Mouse (Mus musculus) midbrain, embryonic 13.5 days (tissue): ENCODE results near the gene Snx11. TPM values are rescaled to one million over a fixed set of nuclear protein-coding genes. Genes with fewer than 3 reads are reported as not detected.

Experiments used
- ATAC-seq: fragments of 200-750 bp; cut with Nextera tagmentation; 2 replicates; pipeline ENCODE4 v1.8.0; 2017; ENCODE audit warnings: mild to moderate bottlenecking, moderate TSS enrichment, moderate library complexity
- H3K27ac ChIP-seq: fragments of 300-500 bp; sonication (generic); 2 replicates; pipeline ENCODE4 v1.5.1; 2015; ENCODE audit warnings: inconsistent platforms, mild to moderate bottlenecking, moderate library complexity
- H3K27me3 ChIP-seq: fragments of 300-500 bp; sonication (generic); 2 replicates; pipeline ENCODE4 v1.6.1; 2015; ENCODE audit warnings: mild to moderate bottlenecking, inconsistent platforms
- H3K36me3 ChIP-seq: fragments of 300-500 bp; sonication (generic); 2 replicates; pipeline ENCODE4 v1.6.1; 2015; ENCODE audit warnings: mild to moderate bottlenecking, inconsistent platforms
- H3K4me1 ChIP-seq: fragments of 300-500 bp; sonication (generic); replicated peaks from 2 replicates; pipeline ENCODE4 v1.6.1; 2015; ENCODE audit warnings: inconsistent platforms
- H3K4me2 ChIP-seq: fragments of 300-500 bp; sonication (generic); replicated peaks from 2 replicates; pipeline ENCODE4 v1.6.1; 2015; ENCODE audit warnings: moderate library complexity, mild to moderate bottlenecking, inconsistent platforms
- H3K4me3 ChIP-seq: fragments of 300-500 bp; sonication (generic); replicated peaks from 2 replicates; pipeline ENCODE4 v1.5.1; 2015; ENCODE audit warnings: mild to moderate bottlenecking, inconsistent platforms
- H3K9ac ChIP-seq: fragments of 300-500 bp; sonication (generic); replicated peaks from 2 replicates; pipeline ENCODE4 v1.6.1; 2015; ENCODE audit warnings: mild to moderate bottlenecking, inconsistent platforms
- H3K9me3 ChIP-seq: fragments of 300-500 bp; sonication (generic); 2 replicates; pipeline ENCODE4 v1.6.1; 2016; ENCODE audit warnings: mild to moderate bottlenecking, inconsistent platforms
- WGBS: fragments of 180-500 bp; shearing (Covaris S2); methylation state at CpG from one replicate; pipeline ENCODE4 v1.1.7; 2015; 5-methylcytosine and 5-hydroxymethylcytosine counted together
- polyA plus RNA-seq: library from polyadenylated mRNA; unstranded; fragments of >200 nt; fragmentation: Nextera tagmentation; extraction: Ambion mirVana; gene quantifications from 2 replicates; pipeline ENCODE4 v1.2.1, GENCODE M21; 2015

Snx11 gene
- polyA plus RNA-seq, 1 experiment from 2014 or later, result 45.6 TPM

GRCm38 (mm10) chr11:96755298-96755697, 22.1 kb downstream of the Snx11 start:
- no peaks in the 10 kb centered on the region for H3K27me3 ChIP-seq
- 97% methylated on average over 2 of the region's 2 CpGs for WGBS
- H3K27ac ChIP-seq, result no peak overlapping the region

GRCm38 (mm10) chr11:96747555-96747954, 29.8 kb downstream of the Snx11 start:
- ATAC-seq, result no peak
- Histone ChIP-seq H3K4me1 (peaks cover 12% of the 10 kb centered on the region), H3K9me3 (no peaks in the 10 kb centered on the region), H3K9ac (no peak overlapping the region), H3K27me3 (no peaks in the 10 kb centered on the region), H3K36me3 (no peaks in the 10 kb centered on the region), H3K27ac (no peak overlapping the region), H3K4me3 (no peak overlapping the region), H3K4me2 (no peak overlapping the region)
- 30% methylated on average over 3 of the region's 3 CpGs for WGBS

More at GRCm38 (mm10) chr11:96755298-96755697, 22.1 kb downstream of the Snx11 start:
- H3K4me2 ChIP-seq, result no peak overlapping the region
- no peak overlapping the region for H3K4me3 ChIP-seq
- 0 out of 2 replicates have a peak, but pooled peaks cover 3% of the 10 kb centered on the region for H3K9me3 ChIP-seq
- H3K36me3 ChIP-seq, result no peaks in the 10 kb centered on the region
- H3K4me1 ChIP-seq, result no peaks in the 10 kb centered on the region
- ATAC-seq, result no peak
- no peak overlapping the region for H3K9ac ChIP-seq

- Histone ChIP-seq H3K4me2 (no peak overlapping the region), H3K9me3 (no peaks in the 10 kb centered on the region), H3K9ac (no peak overlapping the region), H3K4me3 (no peak overlapping the region), H3K27me3 (no peaks in the 10 kb centered on the region), H3K27ac (no peak overlapping the region), H3K4me1 (peaks cover 21% of the 10 kb centered on the region), H3K36me3 (no peaks in the 10 kb centered on the region)
- no peak for ATAC-seq
- 71% methylated on average over 6 of the region's 6 CpGs for WGBS
Observed at GRCm38 (mm10) chr11:96746648-96747047, 30.7 kb downstream of the Snx11 start.

GRCm38 (mm10) chr11:96743891-96744290, 33.5 kb downstream of the Snx11 start:
- no peaks in the 10 kb centered on the region for H3K27me3 ChIP-seq
- ATAC-seq, result no peak
- H3K27ac ChIP-seq, result no peak overlapping the region
- H3K4me2 ChIP-seq, result no peak overlapping the region
- peaks cover 44% of the 10 kb centered on the region for H3K4me1 ChIP-seq
- no peaks in the 10 kb centered on the region for H3K9me3 ChIP-seq
- no peak overlapping the region for H3K9ac ChIP-seq
- H3K4me3 ChIP-seq, result no peak overlapping the region
- no peaks in the 10 kb centered on the region for H3K36me3 ChIP-seq
- 77% methylated on average over 4 of the region's 4 CpGs for WGBS

GRCm38 (mm10) chr11:96743000-96743399, 34.4 kb downstream of the Snx11 start:
- Histone ChIP-seq H3K4me1 (peaks cover 52% of the 10 kb centered on the region), H3K9ac (no peak overlapping the region; the same call in 1 of the 2 replicates), H3K27me3 (peaks cover 6% of the 10 kb centered on the region; the same call in 1 of the 2 replicates), H3K4me3 (no peak overlapping the region), H3K9me3 (no peaks in the 10 kb centered on the region), H3K36me3 (no peaks in the 10 kb centered on the region), H3K27ac (peak overlapping the region; percentile 75), H3K4me2 (peak overlapping the region; percentile 44)
- WGBS, result 33% methylated on average over 11 of the region's 11 CpGs
- peak; percentile 26; the same call in 1 of the 2 replicates for ATAC-seq

GRCm38 (mm10) chr11:96741995-96742394, 35.4 kb downstream of the Snx11 start:
- ATAC-seq, result peak; percentile 76
- peaks cover 56% of the 10 kb centered on the region for H3K4me1 ChIP-seq
- H3K4me3 ChIP-seq, result peak overlapping the region; percentile 18
- peak overlapping the region; percentile 36; the same call in 1 of the 2 replicates for H3K9ac ChIP-seq
- H3K9me3 ChIP-seq, result no peaks in the 10 kb centered on the region
- H3K36me3 ChIP-seq, result no peaks in the 10 kb centered on the region
- 3% methylated on average over 12 of the region's 12 CpGs for WGBS
- H3K27ac ChIP-seq, result peak overlapping the region; percentile 75
- H3K27me3 ChIP-seq, result peaks cover 10% of the 10 kb centered on the region
- peak overlapping the region; percentile 44 for H3K4me2 ChIP-seq

GRCm38 (mm10) chr11:96740796-96741195, 36.6 kb downstream of the Snx11 start:
- Histone ChIP-seq H3K4me1 (peaks cover 64% of the 10 kb centered on the region), H3K9me3 (no peaks in the 10 kb centered on the region), H3K9ac (no peak overlapping the region), H3K27ac (peak overlapping the region; percentile 37; the same call in 1 of the 2 replicates), H3K27me3 (peaks cover 17% of the 10 kb centered on the region), H3K36me3 (no peaks in the 10 kb centered on the region), H3K4me3 (no peak overlapping the region), H3K4me2 (no peak overlapping the region)
- no peak for ATAC-seq
- 52% methylated on average over 12 of the region's 12 CpGs for WGBS

GRCm38 (mm10) chr11:96737673-96738471, 39.5 kb downstream of the Snx11 start:
- Histone ChIP-seq H3K36me3 (no peaks in the 10 kb centered on the region), H3K9me3 (no peaks in the 10 kb centered on the region), H3K4me1 (peaks cover 63% of the 10 kb centered on the region), H3K27me3 (peaks cover 17% of the 10 kb centered on the region), H3K4me2 (no peak overlapping the region), H3K4me3 (no peak overlapping the region), H3K9ac (no peak overlapping the region), H3K27ac (no peak overlapping the region; the same call in 1 of the 2 replicates)
- WGBS, result 63% methylated on average over 14 of the region's 14 CpGs
- ATAC-seq, result no peak

- Histone ChIP-seq H3K9me3 (no peaks in the 10 kb centered on the region), H3K4me1 (peaks cover 53% of the 10 kb centered on the region), H3K4me3 (peak overlapping the region; percentile 22), H3K27me3 (peaks cover 17% of the 10 kb centered on the region), H3K27ac (no peak overlapping the region), H3K4me2 (peak overlapping the region; percentile 51), H3K36me3 (no peaks in the 10 kb centered on the region), H3K9ac (no peak overlapping the region)
- 20% methylated on average over 11 of the region's 11 CpGs for WGBS
- ATAC-seq, result no peak
Observed at GRCm38 (mm10) chr11:96736361-96736760, 41.0 kb downstream of the Snx11 start.

GRCm38 (mm10) chr11:96735908-96736307, 41.5 kb downstream of the Snx11 start:
- peak overlapping the region; percentile 26; the same call in 1 of the 2 replicates for H3K27ac ChIP-seq
- H3K9ac ChIP-seq, result peak overlapping the region; percentile 55
- no peaks in the 10 kb centered on the region for H3K36me3 ChIP-seq
- peaks cover 51% of the 10 kb centered on the region for H3K4me1 ChIP-seq
- H3K4me3 ChIP-seq, result peak overlapping the region; percentile 22
- H3K27me3 ChIP-seq, result peaks cover 17% of the 10 kb centered on the region
- no peaks in the 10 kb centered on the region for H3K9me3 ChIP-seq
- peak overlapping the region; percentile 51 for H3K4me2 ChIP-seq
- ATAC-seq, result peak; percentile 85
- WGBS, result under 1% methylated on average over 19 of the region's 19 CpGs

- Histone ChIP-seq H3K27me3 (peaks cover 10% of the 10 kb centered on the region), H3K36me3 (no peaks in the 10 kb centered on the region), H3K4me1 (peaks cover 50% of the 10 kb centered on the region), H3K4me2 (no peak overlapping the region), H3K9me3 (no peaks in the 10 kb centered on the region), H3K4me3 (no peak overlapping the region), H3K27ac (no peak overlapping the region), H3K9ac (0 out of 2 replicates have a peak overlapping the region, but pooled peaks have one; percentile 6)
- no peak for ATAC-seq
- 32% methylated on average over 4 of the region's 4 CpGs for WGBS
Observed at GRCm38 (mm10) chr11:96732657-96733056, 44.7 kb downstream of the Snx11 start.

GRCm38 (mm10) chr11:96730327-96730726, 47.0 kb downstream of the Snx11 start:
- 54% methylated on average over 5 of the region's 5 CpGs for WGBS
- H3K4me2 ChIP-seq, result no peak overlapping the region
- H3K36me3 ChIP-seq, result no peaks in the 10 kb centered on the region
- H3K9me3 ChIP-seq, result no peaks in the 10 kb centered on the region
- ATAC-seq, result no peak
- no peak overlapping the region for H3K9ac ChIP-seq
- no peaks in the 10 kb centered on the region for H3K27me3 ChIP-seq
- no peak overlapping the region for H3K4me3 ChIP-seq
- H3K27ac ChIP-seq, result no peak overlapping the region
- peaks cover 46% of the 10 kb centered on the region for H3K4me1 ChIP-seq
